Mouse (Mus musculus): ENCODE data around the gene Hnrnpf. TPM values are rescaled to one million over a fixed set of nuclear protein-coding genes. Genes with fewer than 3 reads are reported as not detected.

The Hnrnpf gene
- polyA plus RNA-seq, 1 experiment from 2014 or later, result 463 TPM

GRCm38 (mm10) chr6:117932325-117933051 lies 32.4 kb downstream of the Hnrnpf start:
- Histone ChIP-seq H3K9me3 (no peaks in the 10 kb centered on the region), H3K9ac (no peak overlapping the region), H3K4me2 (replicated peaks) (no peak overlapping the region), H3K4me1 (no peaks in the 10 kb centered on the region), H3K36me3 (peaks cover 21% of the 10 kb centered on the region), H3K27ac (no peak overlapping the region), H3K4me3 (no peak overlapping the region), H3K27me3 (replicated peaks) (no peaks in the 10 kb centered on the region)
- 58% methylated on average over 11 of the region's 11 CpGs for WGBS
- no peak for ATAC-seq (ENCODE audit: low FRiP score, low read depth)

- Histone ChIP-seq H3K4me1 (no peaks in the 10 kb centered on the region), H3K27me3 (replicated peaks) (no peaks in the 10 kb centered on the region), H3K27ac (no peak overlapping the region), H3K4me2 (replicated peaks) (no peak overlapping the region), H3K4me3 (no peak overlapping the region), H3K9me3 (no peaks in the 10 kb centered on the region), H3K36me3 (peaks cover 7% of the 10 kb centered on the region), H3K9ac (no peak overlapping the region)
- no peak for ATAC-seq (ENCODE audit: low FRiP score, low read depth)
- WGBS, result 78% methylated on average over 6 of the region's 6 CpGs
Observed at GRCm38 (mm10) chr6:117934301-117934700, 34.2 kb downstream of the Hnrnpf start.

GRCm38 (mm10) chr6:117935681-117936612 lies 35.8 kb downstream of the Hnrnpf start:
- Histone ChIP-seq H3K9me3 (no peaks in the 10 kb centered on the region), H3K4me2 (replicated peaks) (no peak overlapping the region), H3K27ac (no peak overlapping the region), H3K4me1 (no peaks in the 10 kb centered on the region), H3K27me3 (replicated peaks) (no peaks in the 10 kb centered on the region), H3K36me3 (no peaks in the 10 kb centered on the region), H3K4me3 (no peak overlapping the region), H3K9ac (no peak overlapping the region)
- WGBS, result 93% methylated on average over 14 of the region's 14 CpGs
- no peak for ATAC-seq (ENCODE audit: low FRiP score, low read depth)

GRCm38 (mm10) chr6:117937222-117937932 lies 37.3 kb downstream of the Hnrnpf start, which contains the start of gene Fxyd4:
Fxyd4 (minus strand) TSS chr6:117937692.
- H3K9me3 ChIP-seq, result no peaks in the 10 kb centered on the region
- H3K36me3 ChIP-seq, result no peaks in the 10 kb centered on the region
- no peak for ATAC-seq (ENCODE audit: low FRiP score, low read depth)
- no peaks in the 10 kb centered on the region for H3K27me3 ChIP-seq (replicated peaks)
- H3K9ac ChIP-seq, result no peak within 1 kb of the TSS
- H3K27ac ChIP-seq, result no peak within 1 kb of the TSS
- WGBS, result 79% methylated on average over 10 of the region's 10 CpGs
- no peak within 1 kb of the TSS for H3K4me3 ChIP-seq
- H3K4me2 ChIP-seq (replicated peaks), result no peak within 1 kb of the TSS
- no peaks in the 10 kb centered on the region for H3K4me1 ChIP-seq

- Histone ChIP-seq H3K27ac (no peak overlapping the region), H3K4me1 (no peaks in the 10 kb centered on the region), H3K36me3 (no peaks in the 10 kb centered on the region), H3K9ac (no peak overlapping the region), H3K4me2 (replicated peaks) (no peak overlapping the region), H3K9me3 (no peaks in the 10 kb centered on the region), H3K27me3 (replicated peaks) (no peaks in the 10 kb centered on the region), H3K4me3 (no peak overlapping the region)
- WGBS, result 89% methylated on average over 10 of the region's 10 CpGs
- ATAC-seq (ENCODE audit: low FRiP score, low read depth), result no peak
Observed at GRCm38 (mm10) chr6:117938951-117939350, 38.8 kb downstream of the Hnrnpf start.

GRCm38 (mm10) chr6:117942769-117943168 lies 42.6 kb downstream of the Hnrnpf start:
- Histone ChIP-seq H3K4me3 (no peak overlapping the region), H3K9me3 (no peaks in the 10 kb centered on the region), H3K9ac (no peak overlapping the region), H3K27me3 (replicated peaks) (no peaks in the 10 kb centered on the region), H3K36me3 (no peaks in the 10 kb centered on the region), H3K4me2 (replicated peaks) (no peak overlapping the region), H3K27ac (no peak overlapping the region), H3K4me1 (no peaks in the 10 kb centered on the region)
- ATAC-seq (ENCODE audit: low FRiP score, low read depth), result no peak
- 90% methylated on average over 10 of the region's 10 CpGs for WGBS

- H3K4me3 ChIP-seq, result no peak overlapping the region
- 93% methylated on average over 2 of the region's 2 CpGs for WGBS
Observed at GRCm38 (mm10) chr6:117943899-117944298, 43.8 kb downstream of the Hnrnpf start.

GRCm38 (mm10) chr6:117952330-117952729 lies 52.2 kb downstream of the Hnrnpf start:
- no peak overlapping the region for H3K4me3 ChIP-seq
- no peaks in the 10 kb centered on the region for H3K4me1 ChIP-seq
- no peak overlapping the region for H3K27ac ChIP-seq
- no peak for ATAC-seq (ENCODE audit: low FRiP score, low read depth)
- no peaks in the 10 kb centered on the region for H3K36me3 ChIP-seq
- H3K27me3 ChIP-seq (replicated peaks), result no peaks in the 10 kb centered on the region
- H3K9me3 ChIP-seq, result no peaks in the 10 kb centered on the region
- WGBS, result 80% methylated on average over 4 of the region's 4 CpGs
- no peak overlapping the region for H3K9ac ChIP-seq
- H3K4me2 ChIP-seq (replicated peaks), result no peak overlapping the region

More at GRCm38 (mm10) chr6:117943899-117944298, 43.8 kb downstream of the Hnrnpf start:
- H3K27me3 ChIP-seq (replicated peaks), result no peaks in the 10 kb centered on the region
- no peaks in the 10 kb centered on the region for H3K9me3 ChIP-seq
- H3K9ac ChIP-seq, result no peak overlapping the region
- H3K27ac ChIP-seq, result no peak overlapping the region
- H3K4me1 ChIP-seq, result no peaks in the 10 kb centered on the region
- no peak for ATAC-seq (ENCODE audit: low FRiP score, low read depth)
- H3K4me2 ChIP-seq (replicated peaks), result no peak overlapping the region
- no peaks in the 10 kb centered on the region for H3K36me3 ChIP-seq

GRCm38 (mm10) chr6:117956161-117956560 lies 56.0 kb downstream of the Hnrnpf start:
- H3K4me2 ChIP-seq (replicated peaks), result no peak overlapping the region
- H3K9ac ChIP-seq, result no peak overlapping the region
- no peaks in the 10 kb centered on the region for H3K27me3 ChIP-seq (replicated peaks)
- H3K27ac ChIP-seq, result no peak overlapping the region
- WGBS, result 70% methylated on average over 6 of the region's 6 CpGs
- H3K4me3 ChIP-seq, result no peak overlapping the region
- no peaks in the 10 kb centered on the region for H3K4me1 ChIP-seq
- H3K36me3 ChIP-seq, result no peaks in the 10 kb centered on the region
- no peak for ATAC-seq (ENCODE audit: low FRiP score, low read depth)
- H3K9me3 ChIP-seq, result no peaks in the 10 kb centered on the region

GRCm38 (mm10) chr6:117956851-117957501 lies 56.9 kb downstream of the Hnrnpf start:
- Histone ChIP-seq H3K27me3 (replicated peaks) (no peaks in the 10 kb centered on the region), H3K9ac (no peak overlapping the region), H3K27ac (no peak overlapping the region), H3K36me3 (no peaks in the 10 kb centered on the region), H3K4me2 (replicated peaks) (no peak overlapping the region), H3K4me1 (no peaks in the 10 kb centered on the region), H3K9me3 (no peaks in the 10 kb centered on the region), H3K4me3 (no peak overlapping the region)
- no peak for ATAC-seq (ENCODE audit: low FRiP score, low read depth)
- 29% methylated on average over 14 of the region's 14 CpGs for WGBS

- Histone ChIP-seq H3K9me3 (no peaks in the 10 kb centered on the region), H3K4me2 (replicated peaks) (no peak overlapping the region), H3K4me1 (no peaks in the 10 kb centered on the region), H3K36me3 (no peaks in the 10 kb centered on the region), H3K9ac (no peak overlapping the region), H3K27ac (no peak overlapping the region), H3K4me3 (no peak overlapping the region), H3K27me3 (replicated peaks) (no peaks in the 10 kb centered on the region)
- no peak for ATAC-seq (ENCODE audit: low FRiP score, low read depth)
- 83% methylated on average over 3 of the region's 3 CpGs for WGBS
Observed at GRCm38 (mm10) chr6:117963201-117963600, 63.1 kb downstream of the Hnrnpf start.

Measured in neural tube, embryonic 12.5 days (tissue).